Mouse (Mus musculus): ENCODE measurements at regions not wholly inside any gene's neighbourhood (a gene's known extent, or its start where the extent isn't known, plus 50 kb on each side); places are given as distances from the start of the nearest gene placed in this dataset.

GRCm38 (mm10) chr13:40794190-40794589 is 56.0 kb upstream of the Tfap2a start:
- in situ Hi-C loops (cut with MboI; ENCODE audit: low pct_unique_long_range_greater_than_20kb in 1 of 2, low sequenced_read_pairs in 2 of 2, unreplicated experiment in 1 of 2), result loop anchor here in 1 of 2 experiments (25.0 kb wide), 1 partner anchor 768 kb away; no protein-coding TSS in a partner anchor

- in situ Hi-C loops (cut with MboI; ENCODE audit: low pct_unique_long_range_greater_than_20kb in 1 of 2, low sequenced_read_pairs in 2 of 2, unreplicated experiment in 1 of 2), result loop anchor here in 1 of 2 experiments (25.0 kb wide), 1 partner anchor 769 kb away; no protein-coding TSS in a partner anchor
These were observed 54.8 kb upstream of the Tfap2a start for GRCm38 (mm10) chr13:40792947-40793346.

GRCm38 (mm10) chr13:40788225-40788624 is 50.0 kb upstream of the Tfap2a start:
- in situ Hi-C loops (cut with MboI; ENCODE audit: low pct_unique_long_range_greater_than_20kb in 1 of 2, low sequenced_read_pairs in 2 of 2, unreplicated experiment in 1 of 2), result loop anchor here in 1 of 2 experiments (25.0 kb wide), 1 partner anchor 774 kb away; no protein-coding TSS in a partner anchor
